Mouse (Mus musculus): Measurements from ENCODE around the gene Mpo. TPM values are rescaled to one million over a fixed set of nuclear protein-coding genes. Genes with fewer than 3 reads are reported as not detected.
A peak's percentile ranks its signal among the peaks of the same experiment; 100 is the strongest.

Gene Mpo
- total and polyA plus RNA-seq, 3 experiments = 0.10 TPM; not detected in 2

GRCm38 (mm10) chr11:87751491-87751966 is 41.9 kb upstream of the Mpo start:
- intact Hi-C loops (cut with DNase I) = no loop called here
- Histone ChIP-seq H3K4me3 (no peak overlapping the region), H3K27me3 (ENCODE audit: control insufficient read depth, insufficient read depth, low read length) (no peaks in the 10 kb centered on the region), H3K27ac (no peak overlapping the region; the same call in 1 of the 2 replicates), H3K9ac (ENCODE audit: low read depth, low read length) (no peak overlapping the region), H3K4me1 (ENCODE audit: control insufficient read depth, insufficient read depth, low read length) (no peaks in the 10 kb centered on the region), H3K79me2 (replicated peaks; ENCODE audit: control insufficient read depth, insufficient read depth, low read length) (no peaks in the 10 kb centered on the region), H3K36me3 (ENCODE audit: control insufficient read depth, insufficient read depth, low read length) (no peaks in the 10 kb centered on the region)
- DNase-seq = peak in 1 of 2 experiments; percentile 48
- TF ChIP-seq EP300 (IDR thresholded peaks at IDR 0.05; ENCODE audit: insufficient read depth, low read depth, low read length) = no peak
- no peak for TF ChIP-seq CTCF (IDR thresholded peaks at IDR 0.05)
- TF ChIP-seq POLR2A (IDR thresholded peaks at IDR 0.05; ENCODE audit: insufficient read depth, low read depth, low read length) = no peak
- 47% methylated on average over 4 of the region's 4 CpGs for WGBS

GRCm38 (mm10) chr11:87752307-87752706 is 41.1 kb upstream of the Mpo start:
- DNase-seq = no peak
- Histone ChIP-seq H3K27me3 (ENCODE audit: control insufficient read depth, insufficient read depth, low read length) (no peaks in the 10 kb centered on the region), H3K9ac (ENCODE audit: low read depth, low read length) (no peak overlapping the region), H3K27ac (no peak overlapping the region), H3K4me3 (no peak overlapping the region), H3K36me3 (ENCODE audit: control insufficient read depth, insufficient read depth, low read length) (no peaks in the 10 kb centered on the region), H3K4me1 (ENCODE audit: control insufficient read depth, insufficient read depth, low read length) (no peaks in the 10 kb centered on the region), H3K79me2 (replicated peaks; ENCODE audit: control insufficient read depth, insufficient read depth, low read length) (no peaks in the 10 kb centered on the region)
- intact Hi-C loops (cut with DNase I) = no loop called here
- TF ChIP-seq EP300 (IDR thresholded peaks at IDR 0.05; ENCODE audit: insufficient read depth, low read depth, low read length) = no peak
- TF ChIP-seq POLR2A (IDR thresholded peaks at IDR 0.05; ENCODE audit: insufficient read depth, low read depth, low read length) = no peak
- TF ChIP-seq CTCF (IDR thresholded peaks at IDR 0.05) = no peak
- 81% methylated on average over 1 of the region's 1 CpGs for WGBS

- WGBS = 79% methylated on average over 8 of the region's 8 CpGs
These were observed 40.1 kb upstream of the Mpo start for GRCm38 (mm10) chr11:87753255-87753654.

GRCm38 (mm10) chr11:87753891-87754501 is 39.4 kb upstream of the Mpo start:
- intact Hi-C loops (cut with DNase I) = no loop called here
- TF ChIP-seq POLR2A (IDR thresholded peaks at IDR 0.05; ENCODE audit: insufficient read depth, low read depth, low read length) (no peak), EP300 (IDR thresholded peaks at IDR 0.05; ENCODE audit: insufficient read depth, low read depth, low read length) (no peak), CTCF (IDR thresholded peaks at IDR 0.05) (no peak)
- no peaks in the 10 kb centered on the region for H3K79me2 ChIP-seq (replicated peaks; ENCODE audit: control insufficient read depth, insufficient read depth, low read length)
- H3K9ac ChIP-seq (ENCODE audit: low read depth, low read length) = no peak overlapping the region
- no peaks in the 10 kb centered on the region for H3K27me3 ChIP-seq (ENCODE audit: control insufficient read depth, insufficient read depth, low read length)
- H3K4me3 ChIP-seq = no peak overlapping the region
- no peaks in the 10 kb centered on the region for H3K36me3 ChIP-seq (ENCODE audit: control insufficient read depth, insufficient read depth, low read length)
- WGBS = 81% methylated on average over 5 of the region's 5 CpGs
- no peaks in the 10 kb centered on the region for H3K4me1 ChIP-seq (ENCODE audit: control insufficient read depth, insufficient read depth, low read length)
- H3K27ac ChIP-seq = no peak overlapping the region
- no peak for DNase-seq

More at GRCm38 (mm10) chr11:87753255-87753654, 40.1 kb upstream of the Mpo start:
- Histone ChIP-seq H3K36me3 (ENCODE audit: control insufficient read depth, insufficient read depth, low read length) (no peaks in the 10 kb centered on the region), H3K79me2 (replicated peaks; ENCODE audit: control insufficient read depth, insufficient read depth, low read length) (no peaks in the 10 kb centered on the region), H3K4me1 (ENCODE audit: control insufficient read depth, insufficient read depth, low read length) (no peaks in the 10 kb centered on the region), H3K27ac (no peak overlapping the region), H3K9ac (ENCODE audit: low read depth, low read length) (no peak overlapping the region), H3K27me3 (ENCODE audit: control insufficient read depth, insufficient read depth, low read length) (no peaks in the 10 kb centered on the region), H3K4me3 (no peak overlapping the region)
- intact Hi-C loops (cut with DNase I) = no loop called here
- DNase-seq = no peak
- TF ChIP-seq EP300 (IDR thresholded peaks at IDR 0.05; ENCODE audit: insufficient read depth, low read depth, low read length) (no peak), POLR2A (IDR thresholded peaks at IDR 0.05; ENCODE audit: insufficient read depth, low read depth, low read length) (no peak), CTCF (IDR thresholded peaks at IDR 0.05) (no peak)

GRCm38 (mm10) chr11:87754603-87755002 is 38.8 kb upstream of the Mpo start:
- Histone ChIP-seq H3K27me3 (ENCODE audit: control insufficient read depth, insufficient read depth, low read length) (no peaks in the 10 kb centered on the region), H3K4me1 (ENCODE audit: control insufficient read depth, insufficient read depth, low read length) (no peaks in the 10 kb centered on the region), H3K36me3 (ENCODE audit: control insufficient read depth, insufficient read depth, low read length) (no peaks in the 10 kb centered on the region), H3K27ac (no peak overlapping the region), H3K79me2 (replicated peaks; ENCODE audit: control insufficient read depth, insufficient read depth, low read length) (no peaks in the 10 kb centered on the region), H3K9ac (ENCODE audit: low read depth, low read length) (no peak overlapping the region), H3K4me3 (no peak overlapping the region)
- 60% methylated on average over 5 of the region's 5 CpGs for WGBS
- intact Hi-C loops (cut with DNase I) = no loop called here
- DNase-seq = peak in 1 of 2 experiments; percentile 61
- TF ChIP-seq CTCF (IDR thresholded peaks at IDR 0.05) (no peak), POLR2A (IDR thresholded peaks at IDR 0.05; ENCODE audit: insufficient read depth, low read depth, low read length) (no peak), EP300 (IDR thresholded peaks at IDR 0.05; ENCODE audit: insufficient read depth, low read depth, low read length) (no peak)

GRCm38 (mm10) chr11:87755360-87756017 is 37.9 kb upstream of the Mpo start:
- WGBS = 63% methylated on average over 17 of the region's 17 CpGs

More at GRCm38 (mm10) chr11:87755360-87756017, 37.9 kb upstream of the Mpo start:
- H3K4me3 ChIP-seq = no peak overlapping the region; the same call in 1 of the 2 replicates
- peak; percentile 55 to 87 for DNase-seq
- no peak overlapping the region for H3K9ac ChIP-seq (ENCODE audit: low read depth, low read length)
- TF ChIP-seq POLR2A (IDR thresholded peaks at IDR 0.05; ENCODE audit: insufficient read depth, low read depth, low read length) (peak; percentile 61), CTCF (IDR thresholded peaks at IDR 0.05) (no peak)
- no peaks in the 10 kb centered on the region for H3K79me2 ChIP-seq (replicated peaks; ENCODE audit: control insufficient read depth, insufficient read depth, low read length)
- peaks cover 3% of the 10 kb centered on the region; the same call in 1 of the 2 replicates for H3K27me3 ChIP-seq (ENCODE audit: control insufficient read depth, insufficient read depth, low read length)
- H3K36me3 ChIP-seq (ENCODE audit: control insufficient read depth, insufficient read depth, low read length) = no peaks in the 10 kb centered on the region
- intact Hi-C loops (cut with DNase I) = no loop called here
- no peak overlapping the region for H3K27ac ChIP-seq
- H3K4me1 ChIP-seq (ENCODE audit: control insufficient read depth, insufficient read depth, low read length) = no peaks in the 10 kb centered on the region

All from heart, adult 2 months (tissue).